Mouse (Mus musculus): Measurements from ENCODE around the gene Tcp10c.
"Not testable (repeated sequence)": the region's sequence is repeated elsewhere in the genome, so short reads cannot be mapped to it uniquely, and the experiment has no call there.

Gene Tcp10c

DNA sequence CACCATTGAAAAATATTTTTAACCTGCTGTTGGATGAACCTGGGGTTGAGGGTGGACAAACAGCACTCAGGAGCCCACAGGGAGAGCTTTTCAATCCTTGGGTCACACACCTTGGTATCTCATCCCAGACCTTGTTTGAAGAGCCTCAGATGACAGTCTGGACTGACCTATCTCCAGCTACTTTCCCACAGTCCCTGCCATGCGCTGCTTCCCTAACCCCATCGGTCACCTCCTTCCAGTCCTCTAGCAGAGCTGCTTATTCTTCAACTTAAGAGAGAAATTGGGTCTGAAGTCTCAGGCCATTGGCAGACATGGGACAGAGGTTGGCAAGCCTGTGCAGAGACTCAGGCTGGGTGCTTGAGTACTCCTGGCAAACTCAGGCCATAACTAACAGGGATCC, 26.9 kb downstream of the Tcp10c start:
- in situ Hi-C loops (cut with MboI, MseI), result not testable (repeated sequence)

- in situ Hi-C loops (cut with MboI, MseI), result not testable (repeated sequence)
These were observed 36.6 kb downstream of the Tcp10c start for GRCm38 (mm10) chr17:13391020-13391419.

- in situ Hi-C loops (cut with MboI, MseI), result loop anchor here (5.0 kb wide), 1 partner anchor 278 kb away; no protein-coding TSS in a partner anchor
These were observed 45.6 kb downstream of the Tcp10c start for GRCm38 (mm10) chr17:13399961-13400360.

DNA sequence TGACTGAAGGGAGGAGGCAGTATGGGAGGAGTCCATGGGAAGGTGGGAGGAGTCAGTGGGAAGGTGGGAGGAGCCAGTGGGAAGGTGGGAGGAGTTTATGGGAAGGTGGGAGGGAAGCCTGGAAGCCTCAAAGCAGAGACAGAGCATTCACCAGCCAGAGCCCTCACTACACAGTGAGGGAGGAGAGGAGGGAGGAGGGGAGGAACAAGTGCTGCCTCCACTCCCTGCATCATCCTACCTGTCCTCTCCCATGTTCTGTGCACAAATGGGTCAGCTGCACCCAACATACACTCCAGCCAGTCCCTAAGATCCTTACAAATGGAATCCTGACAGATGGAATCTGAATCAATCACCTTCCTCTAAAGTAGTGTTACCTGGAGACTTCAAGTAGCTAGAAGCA, 47.7 kb downstream of the Tcp10c start:
- in situ Hi-C loops (cut with MboI, MseI), result loop anchor here (5.0 kb wide), 1 partner anchor 280 kb away; no protein-coding TSS in a partner anchor

GRCm38 (mm10) chr17:13403527-13404131, 49.3 kb downstream of the Tcp10c start:
- in situ Hi-C loops (cut with MboI, MseI), result loop anchor here (5.0 kb wide), 1 partner anchor 281 kb away; no protein-coding TSS in a partner anchor

DNA sequence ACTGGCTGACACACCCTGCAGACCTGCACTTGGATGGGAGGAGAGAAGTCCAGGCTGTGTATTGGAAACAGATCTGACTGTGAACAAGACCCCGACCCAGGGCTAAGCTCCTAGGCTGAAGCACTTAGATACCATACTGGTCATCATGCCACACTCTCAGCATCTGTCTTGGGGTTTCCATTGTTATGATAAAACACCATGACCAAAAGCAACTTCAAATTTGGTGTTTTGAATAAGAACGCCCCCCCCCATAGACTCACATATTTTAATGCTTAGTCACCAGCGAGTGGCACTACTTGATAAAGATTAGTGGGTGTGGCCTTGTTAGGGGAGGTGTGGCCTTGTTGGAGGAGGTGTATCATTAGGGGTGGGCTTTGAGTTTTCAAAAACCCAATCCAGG, 51.7 kb downstream of the Tcp10c start:
- in situ Hi-C loops (cut with MboI, MseI), result not testable (repeated sequence)

GRCm38 (mm10) chr17:13406701-13407100, 52.3 kb downstream of the Tcp10c start:
- in situ Hi-C loops (cut with MboI, MseI), result not testable (repeated sequence)

DNA sequence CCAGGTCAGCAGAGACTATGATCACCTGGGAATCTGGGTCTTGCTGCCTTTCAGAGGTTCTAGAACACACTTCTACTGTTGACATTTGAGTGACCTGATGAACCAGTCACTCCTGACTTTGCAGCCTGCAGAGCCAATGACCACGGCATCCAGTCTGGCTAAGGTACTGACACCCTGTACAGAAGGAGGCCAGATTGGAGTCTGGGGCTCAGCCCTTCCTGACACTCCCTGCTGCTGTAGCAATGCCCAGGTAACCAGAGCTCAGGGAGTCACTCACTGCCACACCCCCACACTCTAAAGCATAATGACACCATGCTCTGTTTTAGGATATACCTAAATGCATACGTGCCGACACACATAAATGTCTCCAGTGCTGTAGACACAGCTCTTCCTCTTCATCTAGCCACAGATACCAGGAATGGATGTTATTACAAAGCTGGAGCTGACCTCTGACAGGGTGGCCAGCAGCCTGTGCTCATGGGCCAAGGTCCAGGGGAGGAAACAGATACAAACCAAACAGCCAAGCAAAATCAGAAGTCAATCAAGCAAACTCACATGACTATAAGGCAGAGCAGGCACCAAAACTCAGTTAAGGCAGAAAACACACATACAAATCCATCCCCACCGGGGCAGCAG, 53.4 kb downstream of the Tcp10c start:
- in situ Hi-C loops (cut with MboI, MseI), result not testable (repeated sequence)

- in situ Hi-C loops (cut with MboI, MseI), result not testable (repeated sequence)
These were observed 53.9 kb downstream of the Tcp10c start for GRCm38 (mm10) chr17:13408257-13408633.

GRCm38 (mm10) chr17:13421022-13421591, 66.7 kb downstream of the Tcp10c start:
- in situ Hi-C loops (cut with MboI, MseI), result loop anchor here (5.0 kb wide), 1 partner anchor 289 kb away; the partner anchor contains the start of gene Unc93a

GRCm38 (mm10) chr17:13422638-13423037, 68.3 kb downstream of the Tcp10c start:
- in situ Hi-C loops (cut with MboI, MseI), result loop anchor here (5.0 kb wide), 1 partner anchor 290 kb away; the partner anchor contains the start of gene Unc93a

DNA sequence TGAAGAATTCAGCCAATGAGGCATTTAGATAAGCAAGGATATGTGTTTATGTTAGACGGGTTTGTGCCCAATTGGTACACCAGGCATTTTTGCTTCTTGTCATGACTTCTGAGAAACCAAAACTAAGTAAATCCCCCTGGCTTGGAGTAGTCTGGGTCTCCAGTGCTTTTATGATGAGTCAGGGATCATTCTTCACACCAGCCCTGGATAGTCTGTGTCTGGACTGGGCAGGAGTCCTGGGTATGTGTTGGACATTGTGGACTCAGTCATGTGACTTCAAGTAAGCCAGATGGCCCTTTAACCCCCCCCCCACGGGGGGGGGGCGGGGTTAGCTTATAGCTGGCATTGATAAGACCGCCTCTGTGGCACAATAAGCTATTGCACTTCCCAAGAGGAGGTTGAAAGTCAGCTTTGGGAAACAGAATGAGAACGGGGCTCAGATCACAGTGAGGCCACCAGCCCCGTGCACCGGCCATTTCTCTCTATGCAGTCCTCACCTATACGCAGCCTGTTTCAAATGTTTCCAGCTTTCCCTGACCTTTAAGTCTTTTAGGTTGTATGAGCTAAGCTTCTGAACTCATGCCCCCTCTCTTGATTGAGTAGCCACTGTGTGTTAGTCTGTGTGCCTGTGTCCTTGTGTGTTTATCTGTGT, 69.1 kb downstream of the Tcp10c start:
- in situ Hi-C loops (cut with MboI, MseI), result loop anchor here (5.0 kb wide), 1 partner anchor 291 kb away; the partner anchor contains the start of gene Unc93a

DNA sequence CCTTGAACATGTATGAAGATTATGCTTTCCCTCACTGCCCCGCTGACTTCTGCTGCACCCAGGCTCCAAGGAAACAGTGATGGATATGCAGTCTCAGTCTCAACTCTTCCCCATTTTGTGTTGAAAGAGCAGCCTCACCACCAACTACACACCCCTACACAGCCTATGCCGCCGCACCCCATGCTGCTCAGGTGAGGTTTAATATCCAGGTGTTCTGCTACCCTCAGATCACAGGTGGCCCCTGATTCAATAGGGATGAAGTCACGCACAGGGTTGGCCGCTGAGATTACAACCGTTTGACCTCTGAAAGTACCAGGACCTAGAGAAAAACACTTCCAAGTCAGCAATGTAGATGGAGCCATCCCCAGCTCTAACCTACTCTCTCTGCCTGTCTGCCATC, 69.9 kb downstream of the Tcp10c start:
- in situ Hi-C loops (cut with MboI, MseI), result loop anchor here (5.0 kb wide), 1 partner anchor 292 kb away; the partner anchor contains the start of gene Unc93a

- in situ Hi-C loops (cut with MboI, MseI), result not testable (repeated sequence)
These were observed 71.3 kb downstream of the Tcp10c start for GRCm38 (mm10) chr17:13425694-13426093.

DNA sequence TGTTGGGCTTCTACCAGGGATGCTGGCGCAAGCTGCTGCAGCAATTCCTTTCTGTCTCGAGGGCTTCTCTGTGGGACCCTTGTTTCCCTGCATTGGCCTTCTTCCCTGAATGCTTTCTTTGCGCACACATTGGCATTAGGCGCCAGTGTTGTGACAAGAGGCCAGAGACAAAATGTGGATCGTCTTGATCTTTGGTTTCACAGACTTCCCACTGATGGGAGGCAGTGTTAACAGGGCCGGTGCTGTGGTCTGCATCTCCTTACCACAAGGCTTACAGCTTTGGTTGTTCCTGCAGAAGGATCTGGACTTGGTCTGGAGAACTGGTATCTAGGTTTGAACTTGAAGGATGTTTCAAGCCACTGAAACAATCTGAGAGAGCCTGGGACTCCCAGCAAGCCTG, 72.1 kb downstream of the Tcp10c start:
- in situ Hi-C loops (cut with MboI, MseI), result not testable (repeated sequence)

Data from regulatory T cell (primary cell).